Mouse (Mus musculus) lung, postnatal 0 days (tissue): ENCODE data around the gene Drd1. TPM values are rescaled to one million over a fixed set of nuclear protein-coding genes. Genes with fewer than 3 reads are reported as not detected.

ENCODE experiments used
- ATAC-seq: fragments of 200-750 bp; cut with Nextera tagmentation; 2 replicates; pipeline ENCODE4 v1.8.0; 2017; ENCODE audit warnings: moderate library complexity
- DNase-seq: peaks from one replicate; pipeline ENCODE4 v3.0.0-alpha.2; 2016; ENCODE audit warnings: low spot score
- H3K27ac ChIP-seq: fragments of 300-500 bp; sonication (generic); 2 replicates; pipeline ENCODE4 v1.5.1; 2014; ENCODE audit warnings: antibody characterized with exemption, mild to moderate bottlenecking, low read length, mixed read lengths
- H3K27me3 ChIP-seq: fragments of 300-500 bp; sonication (generic); replicated peaks from 2 replicates; pipeline ENCODE4 v1.6.1; 2014; ENCODE audit warnings: low read length, mixed read lengths; ENCODE audit not compliant: insufficient read depth
- H3K36me3 ChIP-seq: fragments of 300-500 bp; sonication (generic); 2 replicates; pipeline ENCODE4 v1.6.1; 2014; ENCODE audit warnings: low read length, mixed read lengths; ENCODE audit not compliant: insufficient read depth
- H3K4me1 ChIP-seq: fragments of 300-500 bp; sonication (generic); 2 replicates; pipeline ENCODE4 v1.6.1; 2014; ENCODE audit warnings: antibody characterized with exemption, low read depth, low read length, mixed read lengths; ENCODE audit not compliant: insufficient read depth
- H3K4me2 ChIP-seq: fragments of 300-500 bp; sonication (generic); replicated peaks from 2 replicates; pipeline ENCODE4 v1.6.1; 2014; ENCODE audit warnings: low read depth, mild to moderate bottlenecking, low read length, moderate library complexity, mixed read lengths
- H3K4me3 ChIP-seq: fragments of 300-500 bp; sonication (generic); 2 replicates; pipeline ENCODE4 v1.5.1; 2014; ENCODE audit warnings: low read depth, low read length
- H3K9ac ChIP-seq: fragments of 300-500 bp; sonication (generic); replicated peaks from 2 replicates; pipeline ENCODE4 v1.6.1; 2014; ENCODE audit warnings: low read depth, mild to moderate bottlenecking
- H3K9me3 ChIP-seq: fragments of 300-500 bp; sonication (generic); 2 replicates; pipeline ENCODE4 v1.6.1; 2016; ENCODE audit warnings: low read length, mixed read lengths
- CTCF ChIP-seq: IDR thresholded peaks from 2 replicates; pipeline ENCODE4 v1.5.1; 2016; ENCODE audit warnings: antibody characterized with exemption, mild to moderate bottlenecking
- EP300 ChIP-seq: IDR thresholded peaks from 2 replicates; pipeline ENCODE4 v1.6.1; 2016; ENCODE audit warnings: antibody characterized with exemption, mild to moderate bottlenecking, control low read depth
- WGBS: fragments of 180-500 bp; shearing (Covaris S2); extraction: QIAGEN DNeasy Blood & Tissue Kit; methylation state at CpG from one replicate; pipeline ENCODE4 v1.1.7; 2014; 5-methylcytosine and 5-hydroxymethylcytosine counted together
- polyA plus RNA-seq: library from polyadenylated mRNA; unstranded; fragments of >200 nt; fragmentation: Nextera tagmentation; extraction: Ambion mirVana; gene quantifications from 2 replicates; pipeline ENCODE4 v1.2.1, GENCODE M21; 2015

The Drd1 gene
- polyA plus RNA-seq, 1 experiment from 2014 or later = 0.18 TPM

- 2% methylated on average over 18 of the region's 20 CpGs for WGBS
- DNase-seq (no peak), ATAC-seq (peak; percentile 41)
- Histone ChIP-seq H3K9ac (no peak overlapping the region), H3K9me3 (no peaks in the 10 kb centered on the region), H3K27me3 (peaks cover 8% of the 10 kb centered on the region; the same call in 1 of the 2 replicates), H3K4me2 (peak overlapping the region; percentile 76), H3K36me3 (no peaks in the 10 kb centered on the region), H3K27ac (no peak overlapping the region), H3K4me1 (no peaks in the 10 kb centered on the region), H3K4me3 (peak overlapping the region; percentile 40)
- TF ChIP-seq CTCF = no peak
- no peak for TF ChIP-seq EP300
Measured at GRCm38 (mm10) chr13:54054962-54055361, 543 bp downstream of the Drd1 start.

GRCm38 (mm10) chr13:54051641-54052040, 3.9 kb downstream of the Drd1 start:
- H3K4me3 ChIP-seq = no peak overlapping the region
- H3K4me2 ChIP-seq = no peak overlapping the region
- no peaks in the 10 kb centered on the region for H3K36me3 ChIP-seq
- ATAC-seq (no peak), DNase-seq (no peak)
- H3K4me1 ChIP-seq = no peaks in the 10 kb centered on the region
- WGBS = 57% methylated on average over 7 of the region's 7 CpGs
- no peaks in the 10 kb centered on the region for H3K9me3 ChIP-seq
- TF ChIP-seq CTCF (no peak), EP300 (no peak)
- H3K27ac ChIP-seq = no peak overlapping the region
- H3K27me3 ChIP-seq = peaks cover 8% of the 10 kb centered on the region; the same call in 1 of the 2 replicates
- H3K9ac ChIP-seq = no peak overlapping the region

- DNase-seq = no peak
- TF ChIP-seq EP300 = no peak
- no peak for TF ChIP-seq CTCF
- H3K9me3 ChIP-seq = no peaks in the 10 kb centered on the region
- 76% methylated on average over 7 of the region's 7 CpGs for WGBS
- H3K4me2 ChIP-seq = no peak overlapping the region
- H3K36me3 ChIP-seq = no peaks in the 10 kb centered on the region
- H3K27ac ChIP-seq = no peak overlapping the region
- no peak overlapping the region for H3K9ac ChIP-seq
- no peak overlapping the region for H3K4me3 ChIP-seq
- ATAC-seq = no peak
- no peaks in the 10 kb centered on the region for H3K27me3 ChIP-seq
- no peaks in the 10 kb centered on the region for H3K4me1 ChIP-seq
Measured at GRCm38 (mm10) chr13:54048679-54049352, 6.7 kb downstream of the Drd1 start.

- DNase-seq = no peak
- H3K4me3 ChIP-seq = no peak overlapping the region
- no peaks in the 10 kb centered on the region for H3K9me3 ChIP-seq
- no peaks in the 10 kb centered on the region for H3K27me3 ChIP-seq
- WGBS = 85% methylated on average over 2 of the region's 2 CpGs
- no peak overlapping the region for H3K9ac ChIP-seq
- ATAC-seq = no peak
- no peak overlapping the region for H3K4me2 ChIP-seq
- TF ChIP-seq CTCF = no peak
- H3K4me1 ChIP-seq = no peaks in the 10 kb centered on the region
- H3K36me3 ChIP-seq = no peaks in the 10 kb centered on the region
- H3K27ac ChIP-seq = no peak overlapping the region
Measured at GRCm38 (mm10) chr13:54040256-54040655, 15.2 kb downstream of the Drd1 start.

GRCm38 (mm10) chr13:54037936-54038335, 17.6 kb downstream of the Drd1 start:
- no peaks in the 10 kb centered on the region for H3K4me1 ChIP-seq
- H3K9me3 ChIP-seq = no peaks in the 10 kb centered on the region
- H3K36me3 ChIP-seq = no peaks in the 10 kb centered on the region
- WGBS = 63% methylated on average over 4 of the region's 4 CpGs
- DNase-seq (peak; percentile 35), ATAC-seq (no peak)
- H3K9ac ChIP-seq = no peak overlapping the region
- no peaks in the 10 kb centered on the region for H3K27me3 ChIP-seq
- no peak overlapping the region for H3K4me3 ChIP-seq
- no peak overlapping the region for H3K4me2 ChIP-seq
- TF ChIP-seq EP300 (no peak), CTCF (no peak)
- no peak overlapping the region for H3K27ac ChIP-seq

GRCm38 (mm10) chr13:54035541-54035940, 20.0 kb downstream of the Drd1 start:
- no peaks in the 10 kb centered on the region for H3K36me3 ChIP-seq
- H3K9me3 ChIP-seq = no peaks in the 10 kb centered on the region
- H3K27me3 ChIP-seq = no peaks in the 10 kb centered on the region
- no peak overlapping the region for H3K27ac ChIP-seq
- DNase-seq (no peak), ATAC-seq (no peak)
- H3K4me1 ChIP-seq = no peaks in the 10 kb centered on the region
- WGBS = 58% methylated on average over 1 of the region's 1 CpGs
- TF ChIP-seq EP300 (no peak), CTCF (peak; percentile 59)
- H3K4me2 ChIP-seq = no peak overlapping the region
- no peak overlapping the region for H3K4me3 ChIP-seq
- H3K9ac ChIP-seq = no peak overlapping the region
